Mouse (Mus musculus): Measurements from ENCODE around the gene Map3k11. TPM values are rescaled to one million over a fixed set of nuclear protein-coding genes. Genes with fewer than 3 reads are reported as not detected.

Map3k11 gene
- polyA plus RNA-seq (2017; shearing (Covaris generic)) = 10 to 100 TPM; 65.0 to 66.0 TPM

GRCm38 (mm10) chr19:5688200-5689087 is at the start of gene Map3k11, which contains the start of gene Pcnx3:
TSS of gene Map3k11 (plus strand) at chr19:5688742.
TSS of gene Pcnx3 (minus strand) at chr19:5688908.

GRCm38 (mm10) chr19:5662981-5663913 is 25.3 kb upstream of the Map3k11 start, which contains the start of gene Sipa1:
TSS of gene Sipa1 (minus strand) at chr19:5663707.

DNA sequence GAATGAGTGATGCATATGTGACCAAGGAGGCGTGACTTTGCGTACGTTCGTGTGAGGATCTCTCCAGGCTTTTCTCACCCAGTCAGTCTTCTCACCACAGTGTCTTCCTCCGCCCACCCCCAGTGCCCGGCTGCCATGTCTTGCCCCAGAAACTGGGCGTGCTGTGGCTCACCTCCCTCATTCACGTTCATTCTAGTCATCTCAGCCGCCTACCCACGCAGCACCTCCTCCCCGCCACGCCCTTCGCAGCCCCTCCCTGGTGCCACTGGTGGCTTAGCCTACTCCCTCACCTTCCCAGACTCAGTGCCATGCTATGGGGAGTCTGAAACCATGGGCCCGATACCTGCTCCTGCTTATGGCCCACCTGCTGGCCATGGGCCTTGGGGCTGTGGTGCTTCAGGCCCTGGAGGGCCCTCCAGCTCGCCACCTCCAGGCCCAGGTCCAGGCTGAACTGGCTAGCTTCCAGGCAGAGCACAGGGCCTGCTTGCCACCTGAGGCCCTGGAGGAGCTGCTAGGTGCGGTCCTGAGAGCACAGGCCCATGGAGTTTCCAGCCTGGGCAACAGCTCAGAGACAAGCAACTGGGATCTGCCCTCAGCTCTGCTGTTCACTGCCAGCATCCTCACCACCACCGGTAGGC is 15.7 kb downstream of the Map3k11 start, which contains the start of gene Kcnk7:
Kcnk7 (plus strand) TSS at position 205 of the 638 bp plus-strand sequence.

GRCm38 (mm10) chr19:5725767-5726515 is 37.4 kb downstream of the Map3k11 start, which contains the start of gene Ehbp1l1:
TSS of gene Ehbp1l1 (minus strand) at chr19:5726317.

DNA sequence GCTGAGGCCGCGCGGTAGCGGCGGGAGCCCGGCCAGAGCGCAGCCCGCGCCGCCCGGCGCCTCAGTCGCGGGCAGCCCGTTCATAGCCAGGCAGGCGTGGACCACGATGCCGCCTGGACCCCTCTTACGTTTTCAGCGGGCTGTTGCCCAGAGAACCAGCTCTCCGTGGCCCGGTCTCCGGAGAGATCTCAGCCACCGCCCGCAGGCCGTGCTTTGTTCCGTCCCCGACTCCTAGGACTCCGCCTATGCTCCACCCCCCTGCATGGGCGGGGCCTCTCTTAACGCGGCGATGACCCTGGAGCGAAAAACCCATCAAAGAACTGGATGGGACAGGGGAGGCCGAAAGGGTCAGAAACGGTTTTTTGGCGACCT is 40.9 kb downstream of the Map3k11 start, which contains the start of gene Fam89b:
Fam89b (minus strand) TSS at position 210 of the 372 bp plus-strand sequence.

DNA sequence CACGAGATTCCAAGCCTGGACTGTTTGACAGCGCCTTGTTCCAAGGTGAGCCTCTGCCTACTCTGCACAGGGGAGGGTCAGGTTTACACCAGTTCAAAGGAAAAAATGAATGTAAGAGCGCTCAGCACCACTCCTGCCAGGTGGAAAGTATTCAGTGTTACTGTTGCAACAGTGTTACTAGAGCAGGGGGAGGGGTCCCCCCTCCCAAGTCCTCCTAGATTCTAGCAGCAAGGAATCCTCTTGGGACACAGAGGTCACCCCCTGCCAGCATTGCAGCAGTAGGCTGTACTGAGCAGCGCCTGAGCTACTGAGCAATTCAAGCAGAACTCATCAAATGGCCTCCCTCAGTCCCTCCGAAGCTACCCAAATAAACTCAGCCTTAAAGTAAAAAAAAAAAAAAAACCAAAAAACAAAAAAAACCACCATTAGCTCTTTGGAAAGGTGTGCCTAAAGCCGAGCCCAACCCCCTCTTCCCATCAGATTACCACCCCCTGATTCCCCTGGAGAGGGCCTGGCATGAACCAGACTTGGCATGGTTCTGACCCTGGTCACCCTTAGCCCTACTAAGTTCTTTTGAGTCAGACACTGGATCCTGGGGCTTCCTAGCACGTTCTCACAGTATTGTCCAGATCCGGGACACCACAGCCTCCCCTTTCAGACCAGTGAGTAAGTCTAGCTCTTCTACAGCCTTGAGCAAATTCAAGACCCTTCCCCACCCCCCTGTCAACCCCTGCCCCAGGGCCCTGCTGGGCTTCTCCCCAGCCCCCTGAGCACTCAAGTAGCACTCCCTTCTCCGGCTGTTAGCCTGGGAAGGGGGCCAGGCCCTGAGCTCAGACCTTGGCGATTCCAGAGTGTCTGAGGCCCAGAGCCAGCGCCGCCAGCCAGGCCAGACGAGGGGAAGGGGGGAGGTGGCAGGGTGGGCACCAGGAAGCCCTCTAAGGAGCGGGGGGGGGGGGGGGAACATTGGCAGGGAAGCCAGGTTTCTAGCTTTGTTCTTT is 52.1 kb downstream of the Map3k11 start, which contains the start of gene Ltbp3:
Ltbp3 (plus strand) TSS at position 585 of the 998 bp plus-strand sequence.

Other genes starting within 250 kb of the Map3k11 start
- 1 to 10 TPM in 1 of 2 experiments, not detected in 1; 2.1 TPM for gene Fosl1, start 241.2 kb upstream of the Map3k11 start, polyA plus RNA-seq (2017; shearing (Covaris generic))
- 10 to 100 TPM; 11.6 to 13.7 TPM for gene Ccdc85b, start 230.8 kb upstream of the Map3k11 start, polyA plus RNA-seq (2017; shearing (Covaris generic))
- gene Fibp, start 228.1 kb upstream of the Map3k11 start, polyA plus RNA-seq (2017; shearing (Covaris generic)) = 100 to 1,000 TPM; 133 to 135 TPM
- 100 to 1,000 TPM; 127 to 211 TPM for gene Ctsw, start 220.2 kb upstream of the Map3k11 start, polyA plus RNA-seq (2017; shearing (Covaris generic))
- 1 to 10 TPM; 1.1 to 2.2 TPM for gene Efemp2, start 214.8 kb upstream of the Map3k11 start, polyA plus RNA-seq (2017; shearing (Covaris generic))
- gene Mus81, start 200.3 kb upstream of the Map3k11 start, polyA plus RNA-seq (2017; shearing (Covaris generic)) = 10 to 100 TPM; 57.6 to 65.5 TPM
- gene Cfl1, start 198.3 kb upstream of the Map3k11 start, polyA plus RNA-seq (2017; shearing (Covaris generic)) = 1,000 to 10,000 TPM; 3,119 to 3,710 TPM
- gene 1700020D05Rik, start 185.0 kb upstream of the Map3k11 start, polyA plus RNA-seq (2017; shearing (Covaris generic)) = under 1 TPM; 0.25 to 0.28 TPM
- 10 to 100 TPM; 17.2 to 20.0 TPM for gene Snx32, start 178.2 kb upstream of the Map3k11 start, polyA plus RNA-seq (2017; shearing (Covaris generic))
- gene Ovol1, start 128.1 kb upstream of the Map3k11 start, polyA plus RNA-seq (2017; shearing (Covaris generic)) = 1 to 10 TPM in 1 of 2 experiments, under 1 TPM in 1; 0.20 to 4.2 TPM
- 10 to 100 TPM; 16.0 to 19.1 TPM for gene Ap5b1, start 120.7 kb upstream of the Map3k11 start, polyA plus RNA-seq (2017; shearing (Covaris generic))
- 100 to 1,000 TPM; 142 to 162 TPM for gene Rnaseh2c, start 86.9 kb upstream of the Map3k11 start, polyA plus RNA-seq (2017; shearing (Covaris generic))
- 10 to 100 TPM; 45.4 to 62.9 TPM for gene Kat5, start 78.5 kb upstream of the Map3k11 start, polyA plus RNA-seq (2017; shearing (Covaris generic))
- 100 to 1,000 TPM; 169 to 173 TPM for gene Rela, start 51.3 kb upstream of the Map3k11 start, polyA plus RNA-seq (2017; shearing (Covaris generic))
- gene Sipa1, start 25.0 kb upstream of the Map3k11 start, polyA plus RNA-seq (2017; shearing (Covaris generic)) = 100 to 1,000 TPM; 213 to 259 TPM
- 10 to 100 TPM; 44.8 to 55.5 TPM for gene Pcnx3, start 166 bp downstream of the Map3k11 start, polyA plus RNA-seq (2017; shearing (Covaris generic))
- gene Kcnk7, start 15.6 kb downstream of the Map3k11 start, polyA plus RNA-seq (2017; shearing (Covaris generic)) = 1 to 10 TPM; 1.9 to 6.6 TPM
- 10 to 100 TPM; 45.5 to 55.4 TPM for gene Ehbp1l1, start 37.6 kb downstream of the Map3k11 start, polyA plus RNA-seq (2017; shearing (Covaris generic))
- gene Fam89b, start 40.9 kb downstream of the Map3k11 start, polyA plus RNA-seq (2017; shearing (Covaris generic)) = 100 to 1,000 TPM in 1 of 2 experiments, 10 to 100 TPM in 1; 97.2 to 103 TPM
- gene Ltbp3, start 52.2 kb downstream of the Map3k11 start, polyA plus RNA-seq (2017; shearing (Covaris generic)) = under 1 TPM; 0.40 to 0.59 TPM
- gene Scyl1, start 82.7 kb downstream of the Map3k11 start, polyA plus RNA-seq (2017; shearing (Covaris generic)) = 10 to 100 TPM; 73.9 to 91.5 TPM
- 100 to 1,000 TPM; 223 to 264 TPM for gene Frmd8, start 186.5 kb downstream of the Map3k11 start, polyA plus RNA-seq (2017; shearing (Covaris generic))
- 10 to 100 TPM; 38.8 to 42.3 TPM for gene Slc25a45, start 189.1 kb downstream of the Map3k11 start, polyA plus RNA-seq (2017; shearing (Covaris generic))
- 1 to 10 TPM in 1 of 2 experiments, under 1 TPM in 1; 0.66 to 1.5 TPM for gene Tigd3, start 205.4 kb downstream of the Map3k11 start, polyA plus RNA-seq (2017; shearing (Covaris generic))
- gene Dpf2, start 224.3 kb downstream of the Map3k11 start, polyA plus RNA-seq (2017; shearing (Covaris generic)) = 100 to 1,000 TPM; 161 to 208 TPM
- 1 to 10 TPM in 1 of 2 experiments, under 1 TPM in 1; 0.46 to 1.6 TPM for gene Cdc42ep2, start 236.1 kb downstream of the Map3k11 start, polyA plus RNA-seq (2017; shearing (Covaris generic))

All from inflammation-experienced regulatory T-cells (primary cell).